Mouse (Mus musculus) ovary, postnatal 10 days (tissue): ENCODE data around the gene Rbm12.
"Not testable (repeated sequence)": the region's sequence is repeated elsewhere in the genome, so short reads cannot be mapped to it uniquely, and the experiment has no call there.

ENCODE experiments used
- DNase-seq: peaks from one replicate; pipeline ENCODE4 v3.0.0; 2022; ENCODE audit warnings: low spot score

Rbm12 gene

GRCm38 (mm10) chr2:156111358-156112079, at the start of gene Rbm12, which contains the start of gene Cpne1:
Gene Rbm12 (minus strand): TSS chr2:156111978.
Gene Cpne1 (minus strand): TSS chr2:156111965.
- DNase-seq: peak; percentile 84

- no peak for DNase-seq
Observed at GRCm38 (mm10) chr2:156151538-156151937, 39.8 kb upstream of the Rbm12 start.

GRCm38 (mm10) chr2:156147316-156147915, 35.6 kb upstream of the Rbm12 start:
- DNase-seq: no peak

- DNase-seq: no peak
Observed at GRCm38 (mm10) chr2:156146272-156146989, 34.7 kb upstream of the Rbm12 start.

GRCm38 (mm10) chr2:156145486-156146130, 33.8 kb upstream of the Rbm12 start:
- DNase-seq: no peak

GRCm38 (mm10) chr2:156143953-156144724, 32.4 kb upstream of the Rbm12 start, which contains the start of the genes Romo1 and Nfs1:
Gene Romo1 (plus strand): TSS chr2:156144039.
Gene Nfs1 (minus strand): TSS chr2:156144186.
- DNase-seq: peak; percentile 88

- DNase-seq: no peak
Observed at GRCm38 (mm10) chr2:156143367-156143766, 31.6 kb upstream of the Rbm12 start.

GRCm38 (mm10) chr2:156142820-156143219, 31.0 kb upstream of the Rbm12 start:
- DNase-seq: no peak

GRCm38 (mm10) chr2:156135695-156136094, 23.9 kb upstream of the Rbm12 start:
- DNase-seq: no peak

- no peak for DNase-seq
Observed at GRCm38 (mm10) chr2:156134161-156134560, 22.4 kb upstream of the Rbm12 start.

- DNase-seq: no peak
Observed at GRCm38 (mm10) chr2:156126992-156127391, 15.2 kb upstream of the Rbm12 start, which contains the start of gene Gm28036. Gene Gm28036 (minus strand): TSS chr2:156127092.

- no peak for DNase-seq
Observed at GRCm38 (mm10) chr2:156123731-156124130, 12.0 kb upstream of the Rbm12 start.

- DNase-seq: no peak
Observed at GRCm38 (mm10) chr2:156119566-156119965, 7.8 kb upstream of the Rbm12 start.

- not testable (repeated sequence) for DNase-seq
Observed at GRCm38 (mm10) chr2:156112080-156112423, 274 bp upstream of the Rbm12 start.

- no peak for DNase-seq
Observed at GRCm38 (mm10) chr2:156110627-156111357, 986 bp downstream of the Rbm12 start.

GRCm38 (mm10) chr2:156091926-156092325, 19.9 kb downstream of the Rbm12 start:
- DNase-seq: no peak

GRCm38 (mm10) chr2:156089799-156090198, 22.0 kb downstream of the Rbm12 start:
- DNase-seq: no peak

- no peak for DNase-seq
Observed at GRCm38 (mm10) chr2:156087391-156088110, 24.2 kb downstream of the Rbm12 start.

GRCm38 (mm10) chr2:156084541-156084940, 27.2 kb downstream of the Rbm12 start:
- DNase-seq: no peak

GRCm38 (mm10) chr2:156080391-156080790, 31.4 kb downstream of the Rbm12 start:
- no peak for DNase-seq
